Mouse (Mus musculus): ENCODE measurements at regions not wholly inside any gene's neighbourhood (a gene's known extent, or its start where the extent isn't known, plus 50 kb on each side); places are given as distances from the start of the nearest gene placed in this dataset.
A peak's percentile ranks its signal among the peaks of the same experiment; 100 is the strongest.

- no peak for DNase-seq (ENCODE audit: low spot score)
These were observed 224.5 kb upstream of the Pfn2 start for GRCm38 (mm10) chr3:58072230-58072839.

- DNase-seq (ENCODE audit: low spot score) = no peak
These were observed 241.7 kb upstream of the Pfn2 start for GRCm38 (mm10) chr3:58089344-58090139.

GRCm38 (mm10) chr3:58090396-58090795 is 242.5 kb upstream of the Pfn2 start:
- DNase-seq (ENCODE audit: low spot score) = no peak

GRCm38 (mm10) chr3:58091466-58092176 is 243.7 kb upstream of the Pfn2 start:
- DNase-seq (ENCODE audit: low spot score) = no peak

- no peak for DNase-seq (ENCODE audit: low spot score)
These were observed 263.1 kb upstream of the Pfn2 start for GRCm38 (mm10) chr3:58110911-58111476.

- no peak for DNase-seq (ENCODE audit: low spot score)
These were observed 264.6 kb upstream of the Pfn2 start for GRCm38 (mm10) chr3:58112431-58112856.

GRCm38 (mm10) chr3:58113941-58114340 is 266.1 kb upstream of the Pfn2 start:
- DNase-seq (ENCODE audit: low spot score) = no peak

- no peak for DNase-seq (ENCODE audit: low spot score)
These were observed 267.6 kb upstream of the Pfn2 start for GRCm38 (mm10) chr3:58115511-58115910.

- DNase-seq (ENCODE audit: low spot score) = no peak
These were observed 269.0 kb upstream of the Pfn2 start for GRCm38 (mm10) chr3:58116848-58117247.

- DNase-seq (ENCODE audit: low spot score) = no peak
These were observed 272.2 kb upstream of the Pfn2 start for GRCm38 (mm10) chr3:58120051-58120450.

- peak; percentile 42 for DNase-seq (ENCODE audit: low spot score)
These were observed 274.8 kb upstream of the Pfn2 start for GRCm38 (mm10) chr3:58122456-58123359.

GRCm38 (mm10) chr3:58123396-58124077 is 275.7 kb upstream of the Pfn2 start:
- DNase-seq (ENCODE audit: low spot score) = no peak

GRCm38 (mm10) chr3:58124886-58125285 is 277.0 kb upstream of the Pfn2 start:
- DNase-seq (ENCODE audit: low spot score) = no peak

- DNase-seq (ENCODE audit: low spot score) = no peak
These were observed 279.1 kb upstream of the Pfn2 start for GRCm38 (mm10) chr3:58126996-58127395.

GRCm38 (mm10) chr3:58128059-58128458 is 280.2 kb upstream of the Pfn2 start:
- no peak for DNase-seq (ENCODE audit: low spot score)

- DNase-seq (ENCODE audit: low spot score) = no peak
These were observed 281.6 kb upstream of the Pfn2 start for GRCm38 (mm10) chr3:58129358-58129903.

GRCm38 (mm10) chr3:58135607-58136365 is 278.7 kb upstream of the Tsc22d2 start:
- no peak for DNase-seq (ENCODE audit: low spot score)

GRCm38 (mm10) chr3:58138726-58139585 is 275.6 kb upstream of the Tsc22d2 start:
- DNase-seq (ENCODE audit: low spot score) = peak; percentile 23

- no peak for DNase-seq (ENCODE audit: low spot score)
These were observed 268.4 kb upstream of the Tsc22d2 start for GRCm38 (mm10) chr3:58146108-58146507.

Data from c-Kit-positive CD71-positive TER-119-positive erythroid progenitor cells, embryonic 14.5 days (primary cell).